Mouse (Mus musculus): ENCODE data around the gene Olfm2. TPM values are rescaled to one million over a fixed set of nuclear protein-coding genes. Genes with fewer than 3 reads are reported as not detected.

The Olfm2 gene
- polyA plus RNA-seq, 1 experiment from 2014 or later, result 0.32 TPM

GRCm38 (mm10) chr9:20760813-20761212 lies 14.7 kb upstream of the Olfm2 start:
- ChIA-PET CTCF (no interaction called here), POLR2A (no interaction called here)
- in situ Hi-C loops (cut with MboI; ENCODE audit: low pct_unique_long_range_greater_than_20kb), result no loop called here
- no peak for TF ChIP-seq CTCF (IDR thresholded peaks at IDR 0.05)
- ATAC-seq (peak; percentile 57), DNase-seq (ENCODE audit: low read depth, low spot score) (peak; percentile 59)
- H3K27me3 ChIP-seq, result no peaks in the 10 kb centered on the region

DNA sequence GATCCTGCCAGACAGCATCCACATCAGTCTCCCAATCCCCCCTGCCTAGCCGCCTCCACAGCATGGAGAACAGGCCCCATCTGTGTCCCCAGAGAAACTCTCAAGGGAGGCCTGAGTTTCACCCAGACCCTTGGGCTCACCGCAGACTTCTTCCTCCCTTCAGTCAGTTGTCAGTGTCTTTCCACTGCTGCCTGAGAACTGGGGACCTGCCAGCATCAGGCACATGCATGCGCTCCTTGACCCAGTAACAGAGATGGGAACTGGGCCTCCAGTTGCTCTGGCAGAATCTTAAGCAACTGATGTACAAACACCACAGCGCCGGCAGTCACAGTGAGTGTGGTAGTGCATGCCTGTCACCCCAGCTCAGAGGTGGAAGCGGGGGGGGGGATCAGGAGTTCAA lies 12.7 kb upstream of the Olfm2 start:
- POLR2A ChIA-PET, result no interaction called here
- ATAC-seq, result no peak
- TF ChIP-seq CTCF (IDR thresholded peaks at IDR 0.05), result no peak
- H3K27me3 ChIP-seq, result no peaks in the 10 kb centered on the region
- CTCF ChIA-PET, result interaction anchor here (1.5 kb wide), 1 partner anchor 18 kb away, joined by 4 read pairs; no protein-coding TSS in a partner anchor
- in situ Hi-C loops (cut with MboI; ENCODE audit: low pct_unique_long_range_greater_than_20kb), result no loop called here
- DNase-seq (ENCODE audit: low read depth, low spot score), result no peak

GRCm38 (mm10) chr9:20758243-20758642 lies 12.1 kb upstream of the Olfm2 start:
- TF ChIP-seq CTCF (IDR thresholded peaks at IDR 0.05), result no peak
- ATAC-seq (no peak), DNase-seq (ENCODE audit: low read depth, low spot score) (no peak)
- ChIA-PET POLR2A (no interaction called here), CTCF (interaction anchor here (1.5 kb wide), 1 partner anchor 17 kb away, joined by 4 read pairs; no protein-coding TSS in a partner anchor)
- in situ Hi-C loops (cut with MboI; ENCODE audit: low pct_unique_long_range_greater_than_20kb), result no loop called here
- no peaks in the 10 kb centered on the region for H3K27me3 ChIP-seq

- H3K27me3 ChIP-seq, result no peaks in the 10 kb centered on the region
- in situ Hi-C loops (cut with MboI; ENCODE audit: low pct_unique_long_range_greater_than_20kb), result no loop called here
- ATAC-seq (no peak), DNase-seq (ENCODE audit: low read depth, low spot score) (no peak)
- CTCF ChIA-PET, result interaction anchor here (0.6 to 1.5 kb wide), 2 partner anchors 12 to 17 kb away, joined by 3 to 4 read pairs; partner anchors contain the start of gene Olfm2
- POLR2A ChIA-PET, result no interaction called here
- no peak for TF ChIP-seq CTCF (IDR thresholded peaks at IDR 0.05)
These were observed 11.2 kb upstream of the Olfm2 start for GRCm38 (mm10) chr9:20757087-20757955.

DNA sequence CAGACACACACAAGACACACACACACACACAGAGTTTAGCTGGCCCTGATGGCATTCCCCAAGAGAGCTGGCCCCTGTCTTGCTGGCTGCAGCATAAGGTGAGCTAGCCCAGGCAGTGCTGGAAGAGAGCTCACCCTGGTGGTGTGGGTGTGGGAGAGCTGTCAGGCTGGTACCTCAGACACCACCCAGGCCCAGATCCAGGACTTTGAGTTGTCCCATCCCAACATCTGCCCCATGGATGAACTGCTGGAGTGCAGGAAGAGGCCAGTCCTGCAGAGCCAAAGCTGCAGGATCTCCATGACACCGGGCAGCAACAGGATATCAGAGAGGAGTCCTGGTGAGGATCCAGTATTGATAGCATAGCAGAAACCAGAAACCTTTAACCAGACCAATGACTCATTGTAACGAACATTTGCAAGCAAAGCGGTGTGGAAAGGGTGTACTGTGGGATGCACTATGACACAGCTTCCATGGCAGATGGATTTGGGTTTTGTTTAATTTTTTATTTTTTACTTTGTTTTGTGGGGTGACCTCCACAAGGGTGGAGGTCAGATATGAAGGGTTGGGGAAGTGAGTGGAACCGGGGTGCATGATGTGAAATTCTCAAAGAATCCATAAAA lies 10.0 kb upstream of the Olfm2 start:
- ChIA-PET CTCF (interaction anchor here (0.9 kb wide), 1 partner anchor 30 kb away, joined by 3 read pairs; no protein-coding TSS in a partner anchor), POLR2A (no interaction called here)
- H3K27me3 ChIP-seq, result no peaks in the 10 kb centered on the region
- no peak for DNase-seq (ENCODE audit: low read depth, low spot score)
- in situ Hi-C loops (cut with MboI; ENCODE audit: low pct_unique_long_range_greater_than_20kb), result no loop called here
- no peak for ATAC-seq
- TF ChIP-seq CTCF (IDR thresholded peaks at IDR 0.05), result no peak

DNA sequence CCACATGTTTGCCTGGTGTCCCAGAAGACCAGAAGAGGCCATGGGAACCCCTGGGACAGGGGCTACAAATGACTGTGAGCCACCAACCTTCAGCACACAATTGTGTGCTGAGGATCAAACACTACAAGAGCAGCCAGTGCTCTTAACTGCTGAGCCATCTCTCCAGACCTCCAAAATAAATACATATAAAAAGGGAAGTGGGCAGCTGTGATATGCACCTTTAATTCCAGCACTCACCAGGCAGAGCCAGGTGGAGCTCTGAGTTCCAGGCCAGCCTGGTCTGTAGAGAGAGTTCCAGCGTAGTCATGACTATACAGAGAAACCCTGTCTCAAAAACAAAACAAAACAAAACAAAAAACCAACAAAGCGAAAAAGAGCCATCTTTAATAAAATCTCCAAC lies 8.2 kb upstream of the Olfm2 start:
- in situ Hi-C loops (cut with MboI; ENCODE audit: low pct_unique_long_range_greater_than_20kb), result no loop called here
- no peak for TF ChIP-seq CTCF (IDR thresholded peaks at IDR 0.05)
- POLR2A ChIA-PET, result no interaction called here

DNA sequence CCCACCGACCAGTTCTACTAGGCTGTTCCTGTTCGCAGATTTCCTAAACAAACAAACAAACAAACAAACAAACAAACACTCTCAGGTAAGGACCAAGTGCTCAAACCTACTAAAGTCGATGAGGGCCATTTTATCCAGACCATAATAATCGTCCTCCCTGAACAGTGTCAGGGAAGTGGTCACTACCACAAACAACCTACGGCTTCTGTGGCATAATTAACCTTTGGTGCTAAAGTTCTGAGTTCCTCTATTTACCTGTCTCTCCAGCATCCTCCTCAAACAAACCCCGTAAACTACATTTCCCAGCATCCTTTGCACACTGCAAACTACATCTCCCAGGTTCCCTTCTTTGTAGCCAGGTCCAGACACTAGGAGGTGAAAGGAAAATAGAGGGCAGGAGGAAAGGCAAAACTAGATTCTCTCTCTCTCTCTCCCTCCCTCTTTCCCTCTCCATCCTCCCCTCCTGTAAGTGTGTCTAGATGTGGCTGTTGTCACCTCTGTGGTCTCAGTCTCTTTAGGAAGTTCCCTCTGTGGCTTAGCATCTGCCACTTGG lies 5.4 kb upstream of the Olfm2 start:
- ATAC-seq, result no peak
- POLR2A ChIA-PET, result no interaction called here
- DNase-seq (ENCODE audit: low read depth, low spot score), result no peak
- H3K27me3 ChIP-seq, result peaks cover 15% of the 10 kb centered on the region
- CTCF ChIA-PET, result no interaction called here
- in situ Hi-C loops (cut with MboI; ENCODE audit: low pct_unique_long_range_greater_than_20kb), result no loop called here
- TF ChIP-seq CTCF (IDR thresholded peaks at IDR 0.05), result no peak

More for the DNA sequence above, 8.2 kb upstream of the Olfm2 start:
- DNase-seq (ENCODE audit: low read depth, low spot score), result no peak
- ATAC-seq, result no peak
- CTCF ChIA-PET, result no interaction called here
- no peaks in the 10 kb centered on the region for H3K27me3 ChIP-seq

- TF ChIP-seq CTCF (IDR thresholded peaks at IDR 0.05), result no peak
- peaks cover 15% of the 10 kb centered on the region for H3K27me3 ChIP-seq
- ATAC-seq, result no peak
- ChIA-PET POLR2A (no interaction called here), CTCF (no interaction called here)
- in situ Hi-C loops (cut with MboI; ENCODE audit: low pct_unique_long_range_greater_than_20kb), result no loop called here
- no peak for DNase-seq (ENCODE audit: low read depth, low spot score)
These were observed 3.1 kb upstream of the Olfm2 start for GRCm38 (mm10) chr9:20749213-20749612.

DNA sequence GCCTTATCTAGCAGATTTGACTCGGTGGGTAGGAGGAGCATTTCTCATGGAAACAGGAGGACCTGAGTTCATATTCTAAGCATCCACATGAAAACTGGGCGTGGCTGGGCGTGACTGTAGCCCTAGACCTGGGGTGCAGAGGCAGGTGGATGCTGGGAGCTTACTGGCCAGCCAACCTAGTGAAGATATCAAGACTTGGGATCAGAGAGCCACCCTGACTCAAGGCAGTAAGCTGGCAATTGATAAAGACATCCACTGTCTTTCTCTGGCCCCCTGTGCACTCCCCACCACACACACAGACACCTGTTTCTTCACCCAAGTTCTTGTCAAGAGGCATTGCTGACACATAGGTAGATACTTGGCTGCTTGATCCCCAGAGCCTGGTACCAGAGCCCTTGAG lies 2.4 kb upstream of the Olfm2 start:
- POLR2A ChIA-PET, result no interaction called here
- DNase-seq (ENCODE audit: low read depth, low spot score) (no peak), ATAC-seq (no peak)
- in situ Hi-C loops (cut with MboI; ENCODE audit: low pct_unique_long_range_greater_than_20kb), result no loop called here
- CTCF ChIA-PET, result no interaction called here
- H3K27me3 ChIP-seq, result peaks cover 15% of the 10 kb centered on the region
- TF ChIP-seq CTCF (IDR thresholded peaks at IDR 0.05), result no peak

- TF ChIP-seq CTCF (IDR thresholded peaks at IDR 0.05), result no peak
- POLR2A ChIA-PET, result no interaction called here
- ATAC-seq (no peak), DNase-seq (ENCODE audit: low read depth, low spot score) (no peak)
- in situ Hi-C loops (cut with MboI; ENCODE audit: low pct_unique_long_range_greater_than_20kb), result no loop called here
- H3K27me3 ChIP-seq, result peaks cover 15% of the 10 kb centered on the region
- CTCF ChIA-PET, result interaction anchor here (1.6 kb wide), 1 partner anchor 83 kb away, joined by 4 read pairs; no protein-coding TSS in a partner anchor
These were observed 1.5 kb upstream of the Olfm2 start for GRCm38 (mm10) chr9:20747682-20748081.

All from Patski (cell line).